Mouse (Mus musculus) MEL (cell line): ENCODE results near the gene Gm1673. TPM values are rescaled to one million over a fixed set of nuclear protein-coding genes. Genes with fewer than 3 reads are reported as not detected.

Source experiments
- DNase-seq: peaks from one replicate; pipeline ENCODE4 v3.0.0; 2011; ENCODE audit warnings: low read depth, low spot score
- H3K27ac ChIP-seq: 2 replicates; pipeline ENCODE4 v1.5.1; 2012; ENCODE audit warnings: low read depth, mild to moderate bottlenecking, control low read depth, low read length, moderate library complexity; ENCODE audit not compliant: control insufficient read depth
- H3K27me3 ChIP-seq, 2 experiments: fragments of 150-350 bp in 1 of 2; sonication (generic) in 1 of 2; 2 replicates each; pipeline ENCODE4 v1.6.1; 2012; ENCODE audit warnings: low read length in 2 of 2, mild to moderate bottlenecking in 2 of 2, improper control_type of control experiment in 1 of 2, moderate library complexity in 1 of 2; ENCODE audit not compliant: insufficient read depth in 2 of 2, control insufficient read depth in 1 of 2
- H3K36me3 ChIP-seq, 2 experiments: 2 replicates each; pipeline ENCODE4 v1.6.1; 2012 to 2014; ENCODE audit warnings: low read length in 2 of 2, improper control_type of control experiment in 1 of 2, inconsistent platforms in 1 of 2, mild to moderate bottlenecking in 1 of 2; ENCODE audit not compliant: insufficient read depth in 2 of 2, control insufficient read depth in 1 of 2
- H3K4me1 ChIP-seq, 2 experiments: fragments of 150-350 bp in 1 of 2; sonication (generic) in 1 of 2; 2 replicates each; pipeline ENCODE4 v1.6.1; 2012; ENCODE audit warnings: low read length in 2 of 2, improper control_type of control experiment in 1 of 2, mild to moderate bottlenecking in 1 of 2; ENCODE audit not compliant: insufficient read depth in 2 of 2, control insufficient read depth in 1 of 2
- H3K4me3 ChIP-seq, 2 experiments: fragments of 150-350 bp in 1 of 2; sonication (generic) in 1 of 2; 2 replicates each; pipeline ENCODE4 v1.5.1; 2012; ENCODE audit warnings: low read depth in 2 of 2, low read length in 2 of 2, mild to moderate bottlenecking in 2 of 2, moderate library complexity in 2 of 2, control low read depth in 1 of 2, improper control_type of control experiment in 1 of 2; ENCODE audit not compliant: control insufficient read depth in 1 of 2, insufficient read depth in 1 of 2
- H3K79me2 ChIP-seq: 2 replicates; pipeline ENCODE4 v1.6.1; 2012; ENCODE audit warnings: mild to moderate bottlenecking, low read length, moderate library complexity; ENCODE audit not compliant: control insufficient read depth, poor library complexity, insufficient read depth
- H3K9ac ChIP-seq: 2 replicates; pipeline ENCODE4 v1.6.1; 2012; ENCODE audit warnings: low read depth, mild to moderate bottlenecking, control low read depth, low read length, moderate library complexity; ENCODE audit not compliant: control insufficient read depth, poor library complexity, severe bottlenecking
- H3K9me3 ChIP-seq: fragments of 150-350 bp; sonication (generic); replicated peaks from 2 replicates; pipeline ENCODE4 v1.6.1; 2012; ENCODE audit warnings: mild to moderate bottlenecking, low read length, improper control_type of control experiment, moderate library complexity; ENCODE audit not compliant: insufficient read depth
- CHD1 ChIP-seq: IDR thresholded peaks from 2 replicates; pipeline ENCODE4 v1.6.1; 2012; ENCODE audit warnings: low read depth, mild to moderate bottlenecking, inconsistent platforms, low read length, improper control_type of control experiment
- ELF1 ChIP-seq: IDR thresholded peaks from 2 replicates; pipeline ENCODE4 v1.6.1; 2014; ENCODE audit warnings: low read depth, mild to moderate bottlenecking, inconsistent platforms, low read length, improper control_type of control experiment, moderate library complexity
- EP300 ChIP-seq, 2 experiments: IDR thresholded peaks; 2 replicates each; pipeline ENCODE4 v1.6.1; 2011; ENCODE audit warnings: improper control_type of control experiment in 2 of 2, low read length in 2 of 2, low read depth in 1 of 2, mild to moderate bottlenecking in 1 of 2
- ETS1 ChIP-seq: IDR thresholded peaks from 2 replicates; pipeline ENCODE4 v1.6.1; 2012; ENCODE audit warnings: low read depth, mild to moderate bottlenecking, inconsistent platforms, low read length, improper control_type of control experiment, moderate library complexity
- GABPA ChIP-seq: IDR thresholded peaks from 2 replicates; pipeline ENCODE4 v1.6.1; 2012; ENCODE audit warnings: low read depth, mild to moderate bottlenecking, inconsistent platforms, low read length, improper control_type of control experiment, moderate library complexity
- JUND ChIP-seq: IDR thresholded peaks from 2 replicates; pipeline ENCODE4 v1.6.1; 2011; ENCODE audit warnings: low read depth, mild to moderate bottlenecking, improper control_type of control experiment, low read length
- KAT2A ChIP-seq: conservative IDR thresholded peaks from 2 replicates; pipeline ENCODE4 v1.6.1; 2012; ENCODE audit warnings: low read depth, low read length, improper control_type of control experiment, inconsistent platforms
- MAFK ChIP-seq: IDR thresholded peaks from 2 replicates; pipeline ENCODE4 v1.6.1; 2011; ENCODE audit warnings: low read depth, mild to moderate bottlenecking, low read length, improper control_type of control experiment, borderline replicate concordance
- MEF2A ChIP-seq: IDR thresholded peaks from 2 replicates; pipeline ENCODE4 v1.6.1; 2014; ENCODE audit warnings: low read depth, mild to moderate bottlenecking, inconsistent platforms, low read length, improper control_type of control experiment; ENCODE audit not compliant: poor library complexity, insufficient replicate concordance, severe bottlenecking; ENCODE audit errors: extremely low read depth
- MYB ChIP-seq: IDR thresholded peaks from 2 replicates; pipeline ENCODE4 v1.6.1; 2011; ENCODE audit warnings: mild to moderate bottlenecking, low read depth, low read length, improper control_type of control experiment
- POLR2A ChIP-seq, 2 experiments: IDR thresholded peaks; 2 replicates each; pipeline ENCODE4 v1.6.1; 2011 to 2012; ENCODE audit warnings: low read length in 2 of 2, mild to moderate bottlenecking in 2 of 2, control low read depth in 1 of 2, improper control_type of control experiment in 1 of 2, low read depth in 1 of 2, moderate library complexity in 1 of 2; ENCODE audit not compliant: control insufficient read depth in 1 of 2, insufficient read depth in 1 of 2, poor library complexity in 1 of 2
- RAD21 ChIP-seq: IDR thresholded peaks from 2 replicates; pipeline ENCODE4 v1.6.1; 2011; ENCODE audit warnings: mild to moderate bottlenecking, low read depth, low read length, improper control_type of control experiment
- RCOR1 ChIP-seq: IDR thresholded peaks from 2 replicates; pipeline ENCODE4 v1.6.1; 2012; ENCODE audit warnings: low read depth, mild to moderate bottlenecking, inconsistent platforms, low read length, improper control_type of control experiment
- SMC3 ChIP-seq: IDR thresholded peaks from 2 replicates; pipeline ENCODE4 v1.6.1; 2011; ENCODE audit warnings: low read depth, low read length, improper control_type of control experiment
- TCF12 ChIP-seq: IDR thresholded peaks from 2 replicates; pipeline ENCODE4 v1.6.1; 2014; ENCODE audit warnings: low read depth, mild to moderate bottlenecking, inconsistent platforms, low read length, improper control_type of control experiment, moderate library complexity
- UBTF ChIP-seq: IDR thresholded peaks from 2 replicates; pipeline ENCODE4 v1.6.1; 2012; ENCODE audit warnings: low read depth, mild to moderate bottlenecking, inconsistent platforms, low read length, improper control_type of control experiment, moderate library complexity, borderline replicate concordance; ENCODE audit not compliant: insufficient read depth
- USF1 ChIP-seq: IDR thresholded peaks from 2 replicates; pipeline ENCODE4 v1.6.1; 2014; ENCODE audit warnings: low read depth, mild to moderate bottlenecking, inconsistent platforms, low read length, improper control_type of control experiment, moderate library complexity
- ZMIZ1 ChIP-seq: IDR thresholded peaks from 2 replicates; pipeline ENCODE4 v1.6.1; 2012; ENCODE audit warnings: low read depth, mild to moderate bottlenecking, inconsistent platforms, low read length, improper control_type of control experiment, moderate library complexity
- polyA plus RNA-seq, 2 experiments: library from polyadenylated mRNA; stranded (reverse) in 1 of 2; unstranded in 1 of 2; fragments of >175 nt in 1 of 2; fragments of >200 nt in 1 of 2; gene quantifications; 2 replicates each; pipeline versions ENCODE4 v1.2.1 to v1.2.4; 2012; ENCODE audit warnings: low replicate concordance in 2 of 2, low read depth in 1 of 2; ENCODE audit not compliant: insufficient read length in 2 of 2, insufficient read depth in 1 of 2, missing spikeins in 1 of 2
- total RNA-seq: library from RNA; depleted of rRNA; stranded (reverse); fragments of 300-350 nt; gene quantifications from 2 replicates; pipeline ENCODE4 v1.2.3, GENCODE M21; 2012

Gene Gm1673
- total and polyA plus RNA-seq, 3 experiments: not detected

- peaks cover 0 to 2% of the 10 kb centered on the region in 2 experiments; a peak in 2 of 4 replicates for H3K27me3 ChIP-seq
- H3K9ac ChIP-seq: no peak within 1 kb of the TSS
- no peak for DNase-seq
- no peak within 1 kb of the TSS for H3K4me3 ChIP-seq
- TF ChIP-seq ELF1 (no peak), KAT2A (no peak)
- H3K36me3 ChIP-seq: no peaks in the 10 kb centered on the region
- no peaks in the 10 kb centered on the region for H3K4me1 ChIP-seq
- H3K27ac ChIP-seq: no peak within 1 kb of the TSS
- H3K79me2 ChIP-seq: no peaks in the 10 kb centered on the region
- no peaks in the 10 kb centered on the region for H3K9me3 ChIP-seq
These were observed 12.8 kb downstream of the Gm1673 start, which contains the start of gene Nat8l for GRCm38 (mm10) chr5:33995843-33996693. Gene Nat8l (plus strand): TSS chr5:33995984.

- H3K4me3 ChIP-seq: no peak overlapping the region
- TF ChIP-seq UBTF (no peak), MYB (no peak), RCOR1 (no peak), MEF2A (no peak), TCF12 (no peak), POLR2A (IDR thresholded peaks at IDR 0.05; ENCODE audit: control insufficient read depth in 1 of 2, insufficient read depth in 1 of 2, low read depth in 1 of 2, low read length in 2 of 2, poor library complexity in 1 of 2) (no peak; a peak in 1 of 4 replicates), EP300 (IDR thresholded peaks at IDR 0.05; ENCODE audit: low read depth in 1 of 2, low read length in 2 of 2) (no peak), USF1 (no peak), ZMIZ1 (no peak), ETS1 (no peak), CHD1 (no peak), SMC3 (no peak), RAD21 (no peak), GABPA (no peak), MAFK (no peak), JUND (no peak)
- no peaks in the 10 kb centered on the region for H3K27me3 ChIP-seq
These were observed 13.4 kb downstream of the Gm1673 start for GRCm38 (mm10) chr5:33996694-33997045.

More at GRCm38 (mm10) chr5:33996694-33997045, 13.4 kb downstream of the Gm1673 start:
- H3K36me3 ChIP-seq: no peaks in the 10 kb centered on the region
- H3K9ac ChIP-seq: no peak overlapping the region
- H3K4me1 ChIP-seq: no peaks in the 10 kb centered on the region
- H3K79me2 ChIP-seq: no peaks in the 10 kb centered on the region
- no peaks in the 10 kb centered on the region for H3K9me3 ChIP-seq
- H3K27ac ChIP-seq: no peak overlapping the region
- no peak for DNase-seq
